Mouse (Mus musculus) spleen, postnatal 10 days (tissue): ENCODE results near the gene Prkg1.
A peak's percentile ranks its signal among the peaks of the same experiment; 100 is the strongest.

Experiments used
- DNase-seq, 2 experiments: peaks; one replicate each; pipeline ENCODE4 v3.0.0; 2021 to 2022; ENCODE audit warnings: low spot score in 2 of 2

Gene Prkg1

DNA sequence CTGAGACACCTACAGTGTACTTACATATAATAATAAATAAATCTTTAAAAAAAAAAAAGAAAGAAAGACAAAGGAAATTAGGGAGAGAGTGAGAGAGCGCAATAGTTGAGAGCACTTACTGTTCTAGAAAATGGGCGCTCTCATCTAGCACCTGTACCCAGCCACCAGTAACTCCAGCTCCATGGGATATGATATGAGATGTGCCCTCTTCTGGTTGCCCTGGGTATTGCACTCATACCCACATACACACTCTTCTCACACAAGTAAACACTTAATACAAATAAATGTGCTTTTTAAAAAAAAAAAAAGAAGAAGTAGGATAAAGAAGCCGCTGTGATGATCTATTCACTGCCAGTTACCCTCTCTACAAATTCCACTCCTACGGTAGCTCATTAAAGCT lies 718.2 kb downstream of the Prkg1 start:
- peak in 1 of 2 experiments; percentile 28 for DNase-seq

DNA sequence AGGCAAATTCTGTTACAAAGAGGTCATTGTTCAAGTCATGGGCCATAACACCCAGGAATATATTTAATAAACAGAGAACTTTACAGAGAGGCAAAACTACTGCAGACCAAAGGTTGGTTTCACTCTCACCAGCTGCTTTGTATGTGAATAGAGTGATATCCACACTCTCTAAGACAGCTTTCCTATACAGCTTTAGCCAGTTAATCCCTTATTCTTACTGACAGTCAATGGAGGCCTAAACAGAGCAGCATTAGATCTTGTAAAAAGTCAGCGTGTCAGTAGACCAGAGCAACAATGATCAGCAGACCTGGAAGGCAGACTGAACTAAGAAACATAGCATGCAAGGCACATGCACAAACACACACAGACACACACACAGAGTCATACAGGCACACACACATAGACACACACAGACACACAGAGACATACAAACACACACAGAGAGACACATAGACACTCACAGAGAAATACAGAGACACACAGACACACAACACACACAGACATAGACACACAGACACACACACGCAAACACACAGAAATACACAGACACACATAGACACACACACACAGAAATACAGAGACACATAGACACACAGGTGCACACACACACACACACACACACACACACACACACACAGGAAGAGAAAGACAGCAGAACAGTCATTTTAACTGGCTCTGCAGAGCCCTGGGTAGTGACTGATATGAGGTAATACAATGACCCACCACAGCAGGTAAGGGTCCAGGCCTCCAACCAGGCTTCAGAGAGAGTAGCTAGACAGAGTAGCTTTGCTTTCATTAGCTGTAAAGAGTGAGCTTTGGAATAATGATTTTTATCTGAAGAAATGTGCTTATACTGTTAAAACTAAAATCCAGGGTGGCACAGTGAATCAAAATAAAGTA lies 723.6 kb downstream of the Prkg1 start:
- DNase-seq: no peak

- no peak for DNase-seq
These were observed 725.9 kb downstream of the Prkg1 start for GRCm38 (mm10) chr19:31038951-31039350.

GRCm38 (mm10) chr19:31031596-31031995 lies 733.2 kb downstream of the Prkg1 start:
- DNase-seq: no peak

- no peak for DNase-seq
These were observed 738.0 kb downstream of the Prkg1 start for GRCm38 (mm10) chr19:31026797-31027196.

- no peak for DNase-seq
These were observed 753.2 kb downstream of the Prkg1 start for GRCm38 (mm10) chr19:31011528-31012133.

DNA sequence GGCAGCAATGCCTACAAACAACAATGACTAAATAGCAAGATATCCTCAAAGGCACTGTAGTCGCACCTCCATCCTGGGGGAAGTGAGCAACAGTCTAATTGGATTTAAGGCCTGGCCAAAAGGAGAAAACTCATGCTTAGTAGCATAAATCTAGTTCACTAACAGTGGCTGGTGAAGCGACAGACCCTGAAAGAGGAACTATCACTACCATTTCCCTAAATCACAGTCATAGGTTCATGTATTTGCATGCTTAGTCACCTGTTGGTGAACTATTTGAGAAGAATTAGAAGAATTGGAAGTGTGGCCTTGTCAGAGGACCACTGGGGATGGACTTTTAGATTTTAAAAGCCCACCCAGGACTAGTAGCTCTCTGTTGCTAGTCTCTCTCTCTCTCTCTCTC lies 766.3 kb downstream of the Prkg1 start:
- no peak for DNase-seq

- no peak for DNase-seq
These were observed 774.4 kb downstream of the Prkg1 start for GRCm38 (mm10) chr19:30990390-30990789.

GRCm38 (mm10) chr19:30982436-30982835 lies 782.4 kb downstream of the Prkg1 start:
- no peak for DNase-seq

- no peak for DNase-seq
These were observed 786.7 kb downstream of the Prkg1 start for GRCm38 (mm10) chr19:30978096-30978495.

GRCm38 (mm10) chr19:30950610-30951009 lies 814.2 kb downstream of the Prkg1 start:
- DNase-seq: no peak

DNA sequence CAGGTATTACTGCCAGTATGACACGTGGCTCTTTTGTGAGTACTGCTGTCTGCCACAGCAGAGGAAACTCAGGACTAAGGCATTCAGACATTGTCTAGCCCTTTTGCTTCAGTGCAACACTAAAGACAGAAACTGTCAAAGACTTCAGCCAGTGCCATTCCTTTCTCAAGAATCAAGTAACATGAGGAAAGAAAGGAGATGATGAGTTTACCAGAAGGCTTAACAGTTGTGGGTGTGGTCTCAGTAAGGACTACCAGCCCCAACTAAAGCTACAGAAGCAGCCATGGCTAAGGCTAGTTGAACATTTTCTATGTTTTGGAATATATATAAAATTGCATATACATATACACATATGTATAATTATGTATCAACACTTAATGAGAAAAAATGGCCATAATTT lies 816.6 kb downstream of the Prkg1 start:
- DNase-seq: no peak

GRCm38 (mm10) chr19:30942369-30942992 lies 822.4 kb downstream of the Prkg1 start:
- DNase-seq: no peak

DNA sequence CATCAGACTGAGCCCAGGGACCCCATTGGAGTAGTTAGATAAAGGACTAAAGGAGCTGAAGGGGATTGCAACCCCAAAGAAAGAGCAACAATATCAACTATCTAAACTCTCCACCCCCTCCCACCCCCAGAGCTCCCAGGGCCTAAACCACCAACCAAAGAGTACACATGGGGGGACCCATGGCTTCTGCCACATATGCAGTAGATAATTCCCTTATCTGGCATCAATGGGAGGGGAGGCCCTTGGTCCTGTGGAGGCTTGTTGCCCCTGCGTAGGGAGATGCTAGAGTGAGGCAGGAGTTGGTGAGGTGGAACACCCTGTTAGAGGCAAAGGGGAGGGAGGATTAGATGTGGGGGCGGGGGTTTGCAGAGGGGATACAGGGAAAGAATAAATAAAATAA lies 826.8 kb downstream of the Prkg1 start:
- DNase-seq: no peak

- no peak for DNase-seq
These were observed 833.2 kb downstream of the Prkg1 start for GRCm38 (mm10) chr19:30931469-30932192.

DNA sequence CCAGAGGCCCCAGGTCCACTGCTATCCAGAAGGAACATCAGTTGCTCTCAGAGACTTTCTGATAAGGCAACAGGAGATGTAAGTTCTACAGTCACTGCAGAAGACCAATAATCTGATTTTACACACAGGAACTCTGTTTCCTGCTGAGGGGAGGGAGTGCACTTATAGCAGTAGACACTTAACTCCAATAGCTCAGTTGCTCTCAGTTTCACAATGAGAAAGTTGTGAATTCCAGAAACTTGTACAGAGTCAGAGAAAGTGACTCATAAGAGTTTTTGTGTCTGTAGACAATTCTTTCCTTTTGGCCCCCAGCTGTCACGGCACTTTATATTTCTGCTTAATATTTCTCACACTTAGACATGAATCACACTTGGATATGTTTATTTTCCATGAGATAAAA lies 840.8 kb downstream of the Prkg1 start:
- no peak for DNase-seq

DNA sequence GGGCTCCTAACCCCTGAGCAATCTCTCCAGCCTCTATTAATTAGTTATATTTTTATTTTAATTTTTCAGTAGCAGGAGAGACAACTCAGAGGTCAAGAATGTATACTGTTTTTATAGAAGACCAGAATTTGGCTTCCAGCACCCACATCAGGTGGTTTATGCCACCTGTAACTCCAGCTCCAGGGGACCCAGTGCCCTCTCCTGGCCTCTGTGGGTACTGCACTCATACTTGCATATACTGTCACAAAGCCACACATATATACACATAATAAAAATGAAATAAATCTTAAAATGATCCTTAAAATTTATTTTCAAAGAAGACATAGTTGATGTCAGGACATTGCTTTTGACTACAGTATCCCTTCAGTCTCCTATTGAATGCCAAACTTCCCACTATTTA lies 862.5 kb downstream of the Prkg1 start:
- DNase-seq: peak in 1 of 2 experiments; percentile 14

DNA sequence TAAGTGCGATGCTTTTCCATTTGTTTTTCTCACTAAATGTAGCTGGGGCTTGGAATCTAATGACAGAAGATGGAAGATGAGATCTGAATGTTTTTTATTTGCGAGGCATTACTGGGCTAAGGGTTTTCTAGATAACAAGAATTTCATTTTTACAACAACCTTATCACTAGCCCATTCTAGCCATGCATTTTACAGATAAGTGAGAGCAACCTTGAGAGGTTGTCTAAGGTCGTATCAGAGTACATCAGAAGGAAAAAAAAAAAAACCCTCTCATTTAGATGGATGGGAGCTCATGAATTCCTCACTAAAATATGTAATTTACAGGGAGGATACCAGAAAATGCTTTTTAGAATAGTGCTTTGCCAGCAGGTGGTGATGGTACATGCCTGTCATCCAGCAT lies 863.8 kb downstream of the Prkg1 start:
- DNase-seq: no peak

DNA sequence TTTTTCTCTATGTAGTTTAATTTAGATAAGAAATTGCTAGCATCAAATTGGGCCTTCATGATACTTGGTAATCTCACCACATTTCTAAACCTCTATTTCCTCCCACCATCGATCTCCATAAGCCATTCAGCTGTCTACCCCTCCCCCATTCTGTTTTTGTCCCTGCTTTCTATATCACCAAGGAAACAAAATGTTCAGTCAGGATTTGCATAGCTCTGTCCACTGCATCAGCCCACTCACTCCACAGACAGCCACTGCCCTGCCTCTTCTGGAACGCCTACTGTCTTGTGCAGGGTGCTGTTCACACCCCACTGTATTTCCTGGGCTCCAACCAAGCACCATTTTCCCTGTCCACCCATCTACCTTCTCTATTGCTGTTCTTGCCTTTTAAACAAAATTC lies 874.5 kb downstream of the Prkg1 start:
- no peak for DNase-seq

DNA sequence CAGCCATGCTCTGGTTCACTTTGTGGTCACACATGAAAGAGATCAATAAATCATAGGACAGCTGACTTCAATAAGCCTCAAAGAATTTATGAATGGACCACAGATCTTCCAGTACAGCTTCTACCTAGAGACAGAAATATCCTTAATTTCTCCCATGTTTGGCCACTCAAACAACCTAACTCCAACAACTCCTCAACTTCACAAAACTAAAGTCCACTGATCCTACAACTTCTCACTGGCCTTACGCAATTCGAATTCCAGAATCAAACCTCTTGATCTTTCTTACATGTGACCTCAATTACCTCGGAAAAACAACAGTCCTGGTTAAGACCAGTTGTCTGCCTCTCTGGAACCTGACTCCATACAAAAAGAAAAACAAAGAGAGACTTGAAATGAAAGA lies 875.0 kb downstream of the Prkg1 start:
- DNase-seq: no peak

DNA sequence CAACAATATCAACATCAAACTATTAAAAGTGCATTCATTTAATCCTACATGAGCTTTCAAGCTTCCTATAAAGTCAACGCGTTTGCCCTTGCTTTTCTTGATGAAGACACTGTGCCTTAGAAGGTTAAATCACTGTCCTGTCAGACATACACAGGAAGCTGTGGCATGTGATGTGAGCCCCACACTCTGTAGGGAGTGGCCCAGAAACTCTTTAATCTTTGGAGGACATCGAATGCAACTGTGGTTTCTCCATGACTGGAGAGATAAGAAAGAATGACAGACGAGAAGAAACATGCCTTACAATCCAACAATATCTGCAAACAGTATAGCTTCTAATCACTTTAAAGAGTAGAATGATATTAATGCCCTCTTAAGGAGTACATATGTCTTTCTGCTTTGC lies 903.4 kb downstream of the Prkg1 start:
- DNase-seq: no peak

GRCm38 (mm10) chr19:30851023-30851422 lies 913.8 kb downstream of the Prkg1 start:
- no peak for DNase-seq
